Mouse (Mus musculus) MEL (cell line): ENCODE data around the gene Kcng3. TPM values are rescaled to one million over a fixed set of nuclear protein-coding genes. Genes with fewer than 3 reads are reported as not detected.

Source experiments
- DNase-seq: peaks from one replicate; pipeline ENCODE4 v3.0.0; 2011; ENCODE audit warnings: low read depth, low spot score
- H3K27ac ChIP-seq: 2 replicates; pipeline ENCODE4 v1.5.1; 2012; ENCODE audit warnings: low read depth, mild to moderate bottlenecking, control low read depth, low read length, moderate library complexity; ENCODE audit not compliant: control insufficient read depth
- H3K27me3 ChIP-seq, 2 experiments: fragments of 150-350 bp in 1 of 2; sonication (generic) in 1 of 2; 2 replicates each; pipeline ENCODE4 v1.6.1; 2012; ENCODE audit warnings: low read length in 2 of 2, mild to moderate bottlenecking in 2 of 2, improper control_type of control experiment in 1 of 2, moderate library complexity in 1 of 2; ENCODE audit not compliant: insufficient read depth in 2 of 2, control insufficient read depth in 1 of 2
- H3K36me3 ChIP-seq, 2 experiments: 2 replicates each; pipeline ENCODE4 v1.6.1; 2012 to 2014; ENCODE audit warnings: low read length in 2 of 2, improper control_type of control experiment in 1 of 2, inconsistent platforms in 1 of 2, mild to moderate bottlenecking in 1 of 2; ENCODE audit not compliant: insufficient read depth in 2 of 2, control insufficient read depth in 1 of 2
- H3K4me1 ChIP-seq, 2 experiments: fragments of 150-350 bp in 1 of 2; sonication (generic) in 1 of 2; 2 replicates each; pipeline ENCODE4 v1.6.1; 2012; ENCODE audit warnings: low read length in 2 of 2, improper control_type of control experiment in 1 of 2, mild to moderate bottlenecking in 1 of 2; ENCODE audit not compliant: insufficient read depth in 2 of 2, control insufficient read depth in 1 of 2
- H3K4me3 ChIP-seq, 2 experiments: fragments of 150-350 bp in 1 of 2; sonication (generic) in 1 of 2; 2 replicates each; pipeline ENCODE4 v1.5.1; 2012; ENCODE audit warnings: low read depth in 2 of 2, low read length in 2 of 2, mild to moderate bottlenecking in 2 of 2, moderate library complexity in 2 of 2, control low read depth in 1 of 2, improper control_type of control experiment in 1 of 2; ENCODE audit not compliant: control insufficient read depth in 1 of 2, insufficient read depth in 1 of 2
- H3K79me2 ChIP-seq: 2 replicates; pipeline ENCODE4 v1.6.1; 2012; ENCODE audit warnings: mild to moderate bottlenecking, low read length, moderate library complexity; ENCODE audit not compliant: control insufficient read depth, poor library complexity, insufficient read depth
- H3K9ac ChIP-seq: 2 replicates; pipeline ENCODE4 v1.6.1; 2012; ENCODE audit warnings: low read depth, mild to moderate bottlenecking, control low read depth, low read length, moderate library complexity; ENCODE audit not compliant: control insufficient read depth, poor library complexity, severe bottlenecking
- H3K9me3 ChIP-seq: fragments of 150-350 bp; sonication (generic); replicated peaks from 2 replicates; pipeline ENCODE4 v1.6.1; 2012; ENCODE audit warnings: mild to moderate bottlenecking, low read length, improper control_type of control experiment, moderate library complexity; ENCODE audit not compliant: insufficient read depth
- BHLHE40 ChIP-seq: IDR thresholded peaks from 2 replicates; pipeline ENCODE4 v1.6.1; 2012; ENCODE audit warnings: low read depth, mild to moderate bottlenecking, inconsistent platforms, low read length, improper control_type of control experiment, borderline replicate concordance
- CHD2 ChIP-seq: IDR thresholded peaks from 2 replicates; pipeline ENCODE4 v1.6.1; 2011; ENCODE audit warnings: low read length, improper control_type of control experiment
- ELF1 ChIP-seq: IDR thresholded peaks from 2 replicates; pipeline ENCODE4 v1.6.1; 2014; ENCODE audit warnings: low read depth, mild to moderate bottlenecking, inconsistent platforms, low read length, improper control_type of control experiment, moderate library complexity
- ETS1 ChIP-seq: IDR thresholded peaks from 2 replicates; pipeline ENCODE4 v1.6.1; 2012; ENCODE audit warnings: low read depth, mild to moderate bottlenecking, inconsistent platforms, low read length, improper control_type of control experiment, moderate library complexity
- GABPA ChIP-seq: IDR thresholded peaks from 2 replicates; pipeline ENCODE4 v1.6.1; 2012; ENCODE audit warnings: low read depth, mild to moderate bottlenecking, inconsistent platforms, low read length, improper control_type of control experiment, moderate library complexity
- HCFC1 ChIP-seq: IDR thresholded peaks from 2 replicates; pipeline ENCODE4 v1.6.1; 2012; ENCODE audit warnings: low read depth, mild to moderate bottlenecking, inconsistent platforms, low read length, improper control_type of control experiment, moderate library complexity
- KAT2A ChIP-seq: conservative IDR thresholded peaks from 2 replicates; pipeline ENCODE4 v1.6.1; 2012; ENCODE audit warnings: low read depth, low read length, improper control_type of control experiment, inconsistent platforms
- MAFK ChIP-seq: IDR thresholded peaks from 2 replicates; pipeline ENCODE4 v1.6.1; 2011; ENCODE audit warnings: low read depth, mild to moderate bottlenecking, low read length, improper control_type of control experiment, borderline replicate concordance
- MAZ ChIP-seq: IDR thresholded peaks from 2 replicates; pipeline ENCODE4 v1.6.1; 2012; ENCODE audit warnings: low read depth, mild to moderate bottlenecking, inconsistent platforms, low read length, improper control_type of control experiment
- MEF2A ChIP-seq: IDR thresholded peaks from 2 replicates; pipeline ENCODE4 v1.6.1; 2014; ENCODE audit warnings: low read depth, mild to moderate bottlenecking, inconsistent platforms, low read length, improper control_type of control experiment; ENCODE audit not compliant: poor library complexity, insufficient replicate concordance, severe bottlenecking; ENCODE audit errors: extremely low read depth
- MYC ChIP-seq: IDR thresholded peaks from 2 replicates; pipeline ENCODE4 v1.6.1; 2011; ENCODE audit warnings: low read depth, mild to moderate bottlenecking, low read length, improper control_type of control experiment, moderate library complexity
- NELFE ChIP-seq: IDR thresholded peaks from 2 replicates; pipeline ENCODE4 v1.6.1; 2011; ENCODE audit warnings: low read depth, low read length, improper control_type of control experiment
- NRF1 ChIP-seq: IDR thresholded peaks from 2 replicates; pipeline ENCODE4 v1.6.1; 2014; ENCODE audit warnings: low read depth, mild to moderate bottlenecking, inconsistent platforms, low read length, improper control_type of control experiment, moderate library complexity; ENCODE audit not compliant: poor library complexity, insufficient read depth, severe bottlenecking
- POLR2A ChIP-seq, 2 experiments: IDR thresholded peaks; 2 replicates each; pipeline ENCODE4 v1.6.1; 2011 to 2012; ENCODE audit warnings: low read length in 2 of 2, mild to moderate bottlenecking in 2 of 2, control low read depth in 1 of 2, improper control_type of control experiment in 1 of 2, low read depth in 1 of 2, moderate library complexity in 1 of 2; ENCODE audit not compliant: control insufficient read depth in 1 of 2, insufficient read depth in 1 of 2, poor library complexity in 1 of 2
- POLR2AphosphoS2 ChIP-seq: IDR thresholded peaks from 2 replicates; pipeline ENCODE4 v1.6.1; 2011; ENCODE audit warnings: low read length, improper control_type of control experiment
- SMC3 ChIP-seq: IDR thresholded peaks from 2 replicates; pipeline ENCODE4 v1.6.1; 2011; ENCODE audit warnings: low read depth, low read length, improper control_type of control experiment
- USF2 ChIP-seq, 2 experiments: IDR thresholded peaks; 2 replicates each; pipeline ENCODE4 v1.6.1; 2011 to 2012; ENCODE audit warnings: improper control_type of control experiment in 2 of 2, low read length in 2 of 2, borderline replicate concordance in 1 of 2, inconsistent platforms in 1 of 2, low read depth in 1 of 2, mild to moderate bottlenecking in 1 of 2; ENCODE audit not compliant: insufficient read depth in 1 of 2
- ZC3H11A ChIP-seq: IDR thresholded peaks from 2 replicates; pipeline ENCODE4 v1.6.1; 2012; ENCODE audit warnings: low read depth, mild to moderate bottlenecking, inconsistent platforms, low read length, improper control_type of control experiment
- ZNF384 ChIP-seq: IDR thresholded peaks from 2 replicates; pipeline ENCODE4 v1.6.1; 2012; ENCODE audit warnings: low read depth, mild to moderate bottlenecking, inconsistent platforms, low read length, improper control_type of control experiment
- polyA plus RNA-seq, 2 experiments: library from polyadenylated mRNA; stranded (reverse) in 1 of 2; unstranded in 1 of 2; fragments of >175 nt in 1 of 2; fragments of >200 nt in 1 of 2; gene quantifications; 2 replicates each; pipeline versions ENCODE4 v1.2.1 to v1.2.4; 2012; ENCODE audit warnings: low replicate concordance in 2 of 2, low read depth in 1 of 2; ENCODE audit not compliant: insufficient read length in 2 of 2, insufficient read depth in 1 of 2, missing spikeins in 1 of 2
- total RNA-seq: library from RNA; depleted of rRNA; stranded (reverse); fragments of 300-350 nt; gene quantifications from 2 replicates; pipeline ENCODE4 v1.2.3, GENCODE M21; 2012; rRNA removed

Kcng3 gene
- total RNA-seq (not detected in 2 replicates), polyA plus RNA-seq (not detected)

DNA sequence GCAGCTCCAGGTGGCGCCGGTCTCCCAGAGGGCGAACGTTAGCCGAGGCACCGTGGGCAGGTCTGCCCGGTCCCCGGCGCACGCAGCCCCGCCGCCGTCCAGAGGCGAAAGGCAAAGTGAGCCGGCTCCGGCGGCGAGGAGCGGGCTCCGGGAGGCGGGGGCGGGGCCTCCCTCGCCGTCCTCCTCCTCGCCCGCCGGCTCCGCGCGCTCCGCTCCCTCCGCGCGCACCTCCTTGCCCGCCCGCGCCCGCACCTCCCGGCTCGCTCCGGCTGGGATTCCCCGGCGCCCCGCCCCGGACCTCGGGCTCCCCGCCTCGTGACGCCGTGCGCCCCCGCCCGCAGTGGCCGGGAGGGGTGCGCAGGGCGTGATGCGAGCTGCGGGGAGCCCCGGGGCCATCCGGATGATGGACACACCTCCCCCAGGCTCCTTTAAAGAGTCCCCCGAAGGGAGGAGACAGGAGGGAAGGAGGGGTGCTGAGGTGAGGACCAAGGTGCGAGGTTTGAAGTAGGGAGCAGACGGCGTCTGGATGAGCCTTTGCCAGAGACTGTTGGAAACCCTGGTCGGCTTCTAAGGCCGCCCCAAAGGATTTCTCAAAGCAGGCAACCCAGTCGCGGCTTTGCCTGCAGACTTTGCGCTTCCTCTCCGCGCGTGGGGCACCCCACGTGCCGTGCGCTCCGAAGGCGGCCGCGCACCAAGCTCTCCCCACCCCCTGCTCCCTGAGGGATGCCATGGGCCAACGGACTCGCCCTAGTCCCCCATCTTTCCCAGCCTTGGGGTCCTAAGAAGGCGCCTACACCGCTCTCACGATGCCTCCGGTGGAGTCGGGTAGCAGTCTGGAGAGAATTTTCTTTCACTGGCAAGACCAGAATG lies at the start of gene Kcng3:
TSS of gene Kcng3 (minus strand) at position 113 of the 870 bp plus-strand sequence.
- no peaks in the 10 kb centered on the region for H3K79me2 ChIP-seq
- no peak for TF ChIP-seq CHD2
- no peak for TF ChIP-seq KAT2A
- TF ChIP-seq SMC3: no peak
- TF ChIP-seq ZC3H11A: no peak
- no peak for TF ChIP-seq MAZ
- TF ChIP-seq POLR2AphosphoS2: no peak
- TF ChIP-seq NELFE: no peak
- TF ChIP-seq MYC: no peak
- TF ChIP-seq GABPA: no peak
- TF ChIP-seq POLR2A (IDR thresholded peaks at IDR 0.05; ENCODE audit: control insufficient read depth in 1 of 2, insufficient read depth in 1 of 2, low read depth in 1 of 2, low read length in 2 of 2, poor library complexity in 1 of 2): no peak
- no peak for TF ChIP-seq ETS1
- TF ChIP-seq USF2 (IDR thresholded peaks at IDR 0.05; ENCODE audit: borderline replicate concordance in 1 of 2, insufficient read depth in 1 of 2, low read depth in 1 of 2, low read length in 2 of 2): no peak
- TF ChIP-seq MEF2A: no peak
- TF ChIP-seq ELF1: no peak
- TF ChIP-seq BHLHE40: no peak
- TF ChIP-seq HCFC1: no peak
- no peak for TF ChIP-seq MAFK
- no peak for TF ChIP-seq NRF1
- TF ChIP-seq ZNF384: no peak
- TF ChIP-seq, all 39 proteins: peak for 0
- no peaks in the 10 kb centered on the region; a peak in 1 of 4 replicates for H3K36me3 ChIP-seq
- no peak within 1 kb of the TSS for H3K4me3 ChIP-seq
- H3K9ac ChIP-seq: no peak within 1 kb of the TSS
- H3K9me3 ChIP-seq: no peaks in the 10 kb centered on the region
- H3K27ac ChIP-seq: no peak within 1 kb of the TSS
- 0 out of 4 replicates have a peak, but pooled peaks cover 0 to 2% of the 10 kb centered on the region in 2 experiments for H3K4me1 ChIP-seq
- H3K27me3 ChIP-seq: no peaks in the 10 kb centered on the region; a peak in 1 of 4 replicates
- DNase-seq: no peak
